Mouse (Mus musculus): ENCODE results near the gene Acad9. TPM values are rescaled to one million over a fixed set of nuclear protein-coding genes. Genes with fewer than 3 reads are reported as not detected.

Acad9 gene
- 78.9 and 84.9 TPM in 2 replicates for polyA plus RNA-seq (2015; fragmentation: Nextera tagmentation; extraction: Ambion mirVana)

DNA sequence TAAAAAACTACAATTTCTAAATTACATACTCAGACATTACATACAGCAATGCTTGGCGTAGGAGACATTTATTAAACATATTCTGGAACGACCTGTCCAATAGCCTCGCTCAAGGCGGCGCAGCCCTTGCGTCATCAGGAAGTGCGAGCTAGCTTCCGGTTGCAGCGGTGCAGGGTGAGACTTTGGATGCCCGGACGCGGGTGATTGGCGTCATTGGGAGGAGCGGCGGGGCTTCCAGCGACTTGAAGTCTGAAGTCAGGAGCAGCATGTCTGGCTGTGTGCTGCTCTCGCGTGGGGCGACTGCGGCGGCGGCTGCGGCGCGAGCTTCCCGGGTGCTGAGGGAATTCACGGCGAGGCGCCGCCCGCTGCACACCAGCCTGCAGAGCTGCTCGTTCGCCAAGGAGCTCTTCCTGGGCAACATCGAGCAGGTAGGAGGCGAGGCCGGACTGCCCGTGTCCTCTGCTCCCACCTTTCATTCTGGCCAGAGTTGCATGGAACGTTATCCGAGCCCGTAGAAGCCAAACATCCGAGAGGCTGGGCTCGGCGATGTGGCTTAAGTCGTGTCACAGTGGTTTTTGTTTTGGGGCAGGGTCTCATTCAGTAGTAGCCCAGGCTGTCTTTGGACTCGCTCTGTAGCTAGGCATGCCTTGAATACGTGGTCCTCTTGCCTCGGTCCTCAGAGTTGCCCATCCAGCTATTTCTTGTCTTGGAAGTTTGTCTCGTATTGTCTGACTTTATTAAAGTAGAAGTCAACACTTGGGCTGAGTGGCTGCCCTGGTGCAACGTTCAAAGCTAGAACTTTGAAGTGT lies at the start of gene Acad9:
Gene Acad9 (plus strand): TSS at position 137 of the 809 bp plus-strand sequence.
- peak within 1 kb of the TSS; percentile 82 for H3K27ac ChIP-seq
- H3K9ac ChIP-seq, result peak within 1 kb of the TSS; percentile 89
- peak within 1 kb of the TSS; percentile 98 for H3K4me3 ChIP-seq (replicated peaks)
- no peaks in the 10 kb centered on the region for H3K27me3 ChIP-seq (replicated peaks)
- H3K9me3 ChIP-seq, result no peaks in the 10 kb centered on the region
- peaks cover 2% of the 10 kb centered on the region; the same call in 1 of the 2 replicates for H3K36me3 ChIP-seq
- peaks cover 9% of the 10 kb centered on the region; the same call in 1 of the 2 replicates for H3K4me1 ChIP-seq (replicated peaks)
- WGBS, result under 1% methylated on average over 49 of the region's 49 CpGs
- ATAC-seq, result peak; percentile 98
- peak within 1 kb of the TSS; percentile 72 for H3K4me2 ChIP-seq (replicated peaks)

DNA sequence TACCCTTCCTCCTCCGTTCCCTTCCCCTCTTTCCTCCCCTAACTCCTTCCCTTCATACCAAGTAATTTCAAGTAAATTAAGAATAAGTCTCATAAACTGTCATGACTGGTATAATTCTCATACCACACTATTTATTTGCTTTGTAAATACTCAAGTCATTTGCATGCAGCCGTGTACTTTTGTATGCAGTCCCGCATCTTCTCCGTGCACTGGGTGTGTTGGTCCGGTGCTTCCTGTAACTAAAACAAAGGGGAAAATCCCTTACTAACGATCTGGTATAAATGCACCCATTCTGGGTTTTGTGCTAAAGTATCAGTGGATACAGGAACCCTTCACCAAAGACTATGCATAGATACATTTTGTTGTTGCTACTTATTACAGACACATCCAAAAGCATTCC lies 40.0 kb upstream of the Acad9 start:
- no peaks in the 10 kb centered on the region for H3K36me3 ChIP-seq
- H3K27me3 ChIP-seq (replicated peaks), result no peaks in the 10 kb centered on the region
- no peaks in the 10 kb centered on the region for H3K4me1 ChIP-seq (replicated peaks)
- no peak for ATAC-seq
- H3K4me2 ChIP-seq (replicated peaks), result no peak overlapping the region
- H3K9ac ChIP-seq, result no peak overlapping the region
- H3K4me3 ChIP-seq (replicated peaks), result no peak overlapping the region
- WGBS, result 78% methylated on average over 6 of the region's 6 CpGs
- H3K27ac ChIP-seq, result no peak overlapping the region
- no peaks in the 10 kb centered on the region for H3K9me3 ChIP-seq

DNA sequence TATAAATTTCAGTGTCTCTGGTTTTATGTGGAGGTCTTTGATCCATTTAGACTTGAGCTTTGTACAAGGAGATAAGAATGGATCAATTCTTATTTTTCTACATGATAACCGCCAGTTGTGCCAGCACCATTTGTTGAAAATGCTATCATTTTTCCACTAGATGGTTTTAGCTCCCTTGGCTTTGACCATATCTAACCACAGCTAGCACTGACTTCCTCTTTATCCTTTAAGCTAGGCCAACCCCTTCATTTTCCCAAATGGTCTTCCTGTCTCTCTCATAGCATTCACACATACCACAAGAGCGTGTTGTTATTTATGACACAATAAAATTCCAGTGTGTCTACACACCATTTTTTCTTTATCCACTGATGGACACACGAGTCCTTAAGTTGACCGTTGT lies 35.8 kb upstream of the Acad9 start:
- no peak overlapping the region for H3K9ac ChIP-seq
- no peaks in the 10 kb centered on the region for H3K9me3 ChIP-seq
- no peak overlapping the region for H3K4me3 ChIP-seq (replicated peaks)
- 82% methylated on average over 4 of the region's 4 CpGs for WGBS
- H3K4me1 ChIP-seq (replicated peaks), result no peaks in the 10 kb centered on the region
- no peaks in the 10 kb centered on the region for H3K27me3 ChIP-seq (replicated peaks)
- ATAC-seq, result no peak
- H3K27ac ChIP-seq, result no peak overlapping the region
- no peak overlapping the region for H3K4me2 ChIP-seq (replicated peaks)
- H3K36me3 ChIP-seq, result no peaks in the 10 kb centered on the region

DNA sequence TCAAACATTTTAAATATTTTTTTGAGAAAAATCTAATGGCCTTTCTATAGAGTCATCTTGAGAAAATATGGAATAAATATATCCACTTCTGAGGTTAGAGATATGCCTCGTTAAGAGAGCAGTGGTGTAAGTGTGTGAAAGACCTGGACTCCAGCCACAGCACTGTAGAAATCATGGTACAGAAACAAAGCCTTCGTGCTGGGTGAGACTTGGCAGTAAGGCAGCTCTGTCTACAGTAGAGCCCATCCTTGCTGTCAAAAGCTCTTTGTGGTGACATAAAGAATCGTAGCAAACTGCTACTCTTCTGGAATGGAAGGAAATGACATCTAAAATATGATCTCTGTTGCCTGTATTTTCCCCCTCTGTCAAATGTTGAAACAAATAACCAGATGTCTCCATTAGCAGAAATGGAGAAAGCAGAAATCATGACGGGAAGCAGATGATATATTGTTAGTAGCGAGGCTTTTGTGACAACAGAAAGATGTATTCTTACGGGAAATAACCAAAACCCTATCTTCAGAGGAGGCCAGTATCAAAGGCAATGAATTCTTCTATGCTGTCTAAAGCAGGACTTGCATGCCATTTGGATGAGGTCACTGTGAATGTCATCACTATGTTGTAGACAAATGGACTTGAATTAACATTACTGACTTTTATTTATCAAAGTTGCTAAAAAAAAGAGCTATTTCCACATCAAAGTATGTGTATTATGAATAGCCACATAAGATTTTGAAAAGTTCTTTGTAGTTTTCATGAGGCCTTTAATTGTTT lies 33.9 kb upstream of the Acad9 start:
- Histone ChIP-seq H3K27ac (no peak overlapping the region), H3K36me3 (no peaks in the 10 kb centered on the region), H3K4me1 (replicated peaks) (no peaks in the 10 kb centered on the region), H3K4me2 (replicated peaks) (no peak overlapping the region), H3K9me3 (no peaks in the 10 kb centered on the region), H3K4me3 (replicated peaks) (no peak overlapping the region), H3K9ac (no peak overlapping the region), H3K27me3 (replicated peaks) (no peaks in the 10 kb centered on the region)
- ATAC-seq, result no peak
- 40% methylated on average over 6 of the region's 6 CpGs for WGBS

DNA sequence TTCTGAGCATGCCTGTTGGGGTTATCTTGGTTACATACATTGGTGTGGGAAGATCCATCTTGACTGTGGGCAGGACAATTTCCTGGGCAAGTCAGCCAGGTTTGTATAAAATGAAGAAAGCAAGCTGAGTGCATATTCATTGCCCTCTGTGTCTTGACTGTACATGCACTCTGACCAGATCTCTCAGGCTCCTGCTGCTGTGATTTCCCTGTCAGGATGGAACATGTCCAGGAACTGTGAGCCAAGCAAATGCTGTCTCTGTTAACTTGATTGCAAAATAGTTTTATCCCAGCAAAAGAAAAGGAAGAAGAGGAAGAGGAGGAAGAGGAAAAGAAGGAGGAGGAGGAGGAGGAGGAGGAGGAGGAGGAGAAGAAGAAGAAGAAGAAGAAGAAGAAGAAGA lies 21.3 kb upstream of the Acad9 start:
- Histone ChIP-seq H3K4me2 (replicated peaks) (no peak overlapping the region), H3K27ac (no peak overlapping the region), H3K4me3 (replicated peaks) (no peak overlapping the region), H3K4me1 (replicated peaks) (no peaks in the 10 kb centered on the region), H3K9ac (no peak overlapping the region), H3K36me3 (no peaks in the 10 kb centered on the region), H3K27me3 (replicated peaks) (no peaks in the 10 kb centered on the region), H3K9me3 (no peaks in the 10 kb centered on the region)
- no peak for ATAC-seq

DNA sequence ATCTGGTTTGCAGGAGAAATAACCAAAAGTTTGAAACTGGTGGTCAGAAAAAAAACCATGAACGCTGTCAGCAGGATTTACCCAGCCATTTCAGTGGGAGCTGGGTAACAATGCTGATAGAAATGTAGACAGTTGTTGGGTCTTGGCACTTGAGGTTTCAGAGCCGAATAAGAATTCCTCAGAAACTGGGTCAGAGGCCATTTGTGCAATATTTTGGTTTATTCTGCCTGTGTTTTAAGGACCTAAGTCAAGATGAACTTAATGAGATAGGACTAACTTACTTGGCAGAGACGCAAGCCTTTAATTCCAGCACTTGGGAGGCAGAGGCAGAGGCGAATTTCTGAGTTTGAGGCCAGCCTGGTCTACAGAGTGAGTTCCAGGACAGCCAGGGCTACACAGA lies 20.7 kb upstream of the Acad9 start:
- H3K4me1 ChIP-seq (replicated peaks), result no peaks in the 10 kb centered on the region
- no peaks in the 10 kb centered on the region for H3K9me3 ChIP-seq
- no peak overlapping the region for H3K4me3 ChIP-seq (replicated peaks)
- no peak overlapping the region for H3K27ac ChIP-seq
- no peaks in the 10 kb centered on the region for H3K36me3 ChIP-seq
- ATAC-seq, result no peak
- no peak overlapping the region for H3K4me2 ChIP-seq (replicated peaks)
- H3K9ac ChIP-seq, result no peak overlapping the region
- WGBS, result 79% methylated on average over 4 of the region's 4 CpGs
- no peaks in the 10 kb centered on the region for H3K27me3 ChIP-seq (replicated peaks)

DNA sequence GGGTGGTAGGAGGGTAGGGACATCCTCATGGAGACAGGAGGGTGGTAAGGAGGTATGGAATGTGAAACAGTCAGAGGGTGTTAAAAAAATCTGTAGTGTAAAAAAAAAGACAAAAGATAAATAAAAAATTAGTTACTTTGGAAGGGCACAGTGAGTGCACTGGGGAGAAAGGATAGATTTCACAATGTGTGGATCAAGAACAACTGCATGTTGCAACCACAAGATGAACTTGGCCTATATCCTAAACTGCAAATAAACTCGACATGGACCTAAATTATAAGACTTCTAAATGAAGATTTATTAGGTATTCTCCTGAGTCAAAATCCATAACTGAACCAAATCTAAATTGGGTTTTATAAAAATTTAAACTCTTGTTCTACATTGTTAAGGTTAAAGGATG lies 16.7 kb upstream of the Acad9 start:
- no peaks in the 10 kb centered on the region for H3K9me3 ChIP-seq

DNA sequence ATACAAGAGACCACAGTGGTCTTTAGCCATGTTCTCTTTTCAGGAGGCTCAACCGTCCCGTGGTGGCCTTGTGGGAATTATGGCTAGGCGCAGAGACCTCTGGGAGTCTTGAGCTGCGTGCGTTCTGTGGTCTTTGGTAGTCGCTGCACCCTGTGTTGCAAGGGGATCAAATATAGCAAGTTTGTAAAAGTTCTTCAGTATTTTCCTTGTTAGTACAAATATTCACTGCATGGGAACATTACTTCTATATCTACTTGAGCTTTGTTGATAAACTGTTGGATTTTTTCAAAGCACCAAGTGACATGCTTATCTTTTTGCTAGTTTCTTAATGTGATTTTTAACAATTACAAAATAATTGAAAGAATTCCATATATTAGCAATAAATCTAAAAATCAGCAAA lies 12.3 kb upstream of the Acad9 start, which contains the start of gene Ccdc144b:
Gene Ccdc144b (minus strand): TSS at position 101 of the 400 bp plus-strand sequence.
- H3K4me1 ChIP-seq (replicated peaks), result no peaks in the 10 kb centered on the region
- ATAC-seq, result no peak
- WGBS, result 89% methylated on average over 6 of the region's 6 CpGs
- H3K9ac ChIP-seq, result no peak within 1 kb of the TSS
- no peak within 1 kb of the TSS for H3K27ac ChIP-seq
- no peaks in the 10 kb centered on the region for H3K36me3 ChIP-seq
- no peaks in the 10 kb centered on the region for H3K27me3 ChIP-seq (replicated peaks)
- no peaks in the 10 kb centered on the region for H3K9me3 ChIP-seq
- no peak within 1 kb of the TSS for H3K4me2 ChIP-seq (replicated peaks)
- no peak within 1 kb of the TSS for H3K4me3 ChIP-seq (replicated peaks)

More for the DNA sequence above, 16.7 kb upstream of the Acad9 start:
- H3K4me3 ChIP-seq (replicated peaks), result no peak overlapping the region
- no peaks in the 10 kb centered on the region for H3K4me1 ChIP-seq (replicated peaks)
- no peaks in the 10 kb centered on the region for H3K27me3 ChIP-seq (replicated peaks)
- H3K27ac ChIP-seq, result no peak overlapping the region
- ATAC-seq, result no peak
- 68% methylated on average over 1 of the region's 1 CpGs for WGBS
- H3K9ac ChIP-seq, result no peak overlapping the region
- H3K36me3 ChIP-seq, result no peaks in the 10 kb centered on the region
- no peak overlapping the region for H3K4me2 ChIP-seq (replicated peaks)

DNA sequence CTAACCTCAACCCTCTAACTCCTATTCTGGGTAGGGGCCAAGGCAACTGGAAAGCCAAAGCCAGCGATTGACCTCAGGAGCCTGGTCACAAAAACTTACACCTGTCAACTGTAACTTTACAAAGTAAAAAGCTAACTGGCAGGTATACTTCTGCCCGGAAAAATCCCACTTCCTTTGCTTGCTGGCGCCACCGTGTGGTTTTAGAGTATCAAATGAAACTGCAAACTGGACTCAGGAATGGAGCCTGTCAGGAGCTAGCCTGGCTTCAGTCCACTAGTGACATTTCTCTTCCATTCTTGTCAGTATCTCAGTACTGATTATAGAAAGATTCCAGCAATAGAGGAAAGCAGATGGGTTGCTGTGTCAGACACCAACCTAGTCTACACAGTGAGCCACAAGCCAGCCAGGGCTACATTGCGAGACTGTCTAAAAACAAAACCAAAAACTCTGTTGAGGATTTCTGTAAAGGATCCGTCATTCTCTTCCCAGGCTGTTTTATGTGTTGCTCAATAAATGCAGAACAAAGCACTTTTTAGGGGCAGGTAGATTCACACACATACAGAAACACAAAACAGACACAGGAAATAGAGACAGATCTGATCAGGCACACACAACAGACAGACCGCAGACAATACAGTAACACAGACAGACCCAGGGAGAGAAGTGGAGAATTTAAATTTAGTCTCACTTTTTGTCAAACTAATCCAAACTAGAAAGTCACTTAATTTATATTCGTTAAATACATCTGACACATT lies 5.5 kb upstream of the Acad9 start:
- Histone ChIP-seq H3K9ac (no peak overlapping the region), H3K4me1 (replicated peaks) (no peaks in the 10 kb centered on the region), H3K27me3 (replicated peaks) (no peaks in the 10 kb centered on the region), H3K4me2 (replicated peaks) (no peak overlapping the region), H3K27ac (no peak overlapping the region), H3K9me3 (no peaks in the 10 kb centered on the region), H3K4me3 (replicated peaks) (no peak overlapping the region), H3K36me3 (no peaks in the 10 kb centered on the region)
- WGBS, result 31% methylated on average over 8 of the region's 8 CpGs
- ATAC-seq, result peak; percentile 59; the same call in 1 of the 2 replicates

DNA sequence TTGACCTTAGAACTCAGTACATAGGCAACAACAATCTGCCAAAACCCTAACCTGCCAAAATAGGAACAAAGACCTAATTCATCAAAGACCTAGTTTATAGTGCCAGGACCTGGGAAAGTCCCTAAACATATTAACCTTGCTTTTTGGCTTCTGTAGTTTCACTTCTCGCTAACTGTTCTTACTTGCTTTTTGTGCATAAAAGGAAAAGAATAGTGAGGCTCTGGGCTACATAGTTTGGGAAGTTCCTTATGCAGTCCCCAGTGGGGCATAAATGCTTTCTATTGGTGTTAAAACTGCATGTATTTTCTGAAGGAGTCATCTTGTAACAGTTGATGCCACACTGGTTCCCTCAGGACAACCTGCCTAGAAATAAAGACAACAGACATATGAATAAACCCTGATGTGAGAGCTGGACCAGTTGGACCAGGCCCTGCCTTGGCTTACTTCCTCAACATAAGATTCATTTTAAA lies 1.2 kb upstream of the Acad9 start:
- Histone ChIP-seq H3K9me3 (no peaks in the 10 kb centered on the region), H3K4me3 (replicated peaks) (no peak overlapping the region), H3K27ac (no peak overlapping the region), H3K4me2 (replicated peaks) (no peak overlapping the region), H3K27me3 (replicated peaks) (no peaks in the 10 kb centered on the region), H3K36me3 (no peaks in the 10 kb centered on the region), H3K9ac (no peak overlapping the region), H3K4me1 (replicated peaks) (peaks cover 9% of the 10 kb centered on the region; the same call in 1 of the 2 replicates)
- no peak for ATAC-seq
- 95% methylated on average over 1 of the region's 1 CpGs for WGBS

DNA sequence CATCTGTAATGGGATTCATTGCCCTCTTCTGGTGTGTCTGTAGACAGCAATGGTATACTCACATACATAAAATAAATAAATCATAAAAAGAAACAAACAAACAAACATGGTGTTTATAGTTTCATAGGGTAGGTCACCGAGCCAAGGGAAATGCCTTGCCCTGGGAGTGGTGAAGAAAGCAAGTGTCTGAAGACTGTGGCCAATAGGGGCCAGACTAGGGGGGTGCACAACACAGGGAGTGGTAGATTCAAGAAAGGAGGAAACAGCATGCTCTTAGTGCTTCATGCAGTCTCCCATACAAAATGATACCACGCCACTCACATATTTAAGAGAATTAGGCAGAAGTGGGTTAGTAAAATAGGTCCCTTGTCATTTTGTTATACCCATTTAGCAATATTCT lies 613 bp upstream of the Acad9 start:
- ATAC-seq, result no peak
- Histone ChIP-seq H3K4me3 (replicated peaks) (no peak overlapping the region; the same call in 1 of the 2 replicates), H3K27ac (no peak overlapping the region), H3K4me2 (replicated peaks) (peak overlapping the region; percentile 72), H3K27me3 (replicated peaks) (no peaks in the 10 kb centered on the region), H3K4me1 (replicated peaks) (peaks cover 9% of the 10 kb centered on the region; the same call in 1 of the 2 replicates), H3K9ac (no peak overlapping the region), H3K9me3 (no peaks in the 10 kb centered on the region), H3K36me3 (no peaks in the 10 kb centered on the region)
- WGBS, result 95% methylated on average over 2 of the region's 2 CpGs

DNA sequence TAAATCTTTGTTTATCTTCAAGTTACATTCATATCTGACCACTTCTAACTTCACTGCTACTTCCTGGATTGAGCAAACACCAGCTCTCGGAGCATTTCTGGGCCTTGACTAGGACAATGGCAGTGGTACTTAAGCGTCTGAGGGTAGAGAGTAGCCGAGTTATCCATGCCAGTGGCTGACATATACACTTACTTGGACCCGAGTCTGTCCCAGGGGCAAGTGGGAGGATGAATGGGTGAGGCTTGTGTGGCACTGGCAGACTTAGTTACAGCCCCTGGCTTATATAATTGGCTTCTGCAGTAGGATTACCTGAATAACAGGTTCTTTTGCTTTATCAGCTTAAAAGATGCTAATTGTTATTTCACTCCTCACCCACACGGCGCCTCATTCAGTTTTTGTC lies 2.0 kb downstream of the Acad9 start:
- no peak overlapping the region for H3K9ac ChIP-seq
- peaks cover 9% of the 10 kb centered on the region; the same call in 1 of the 2 replicates for H3K4me1 ChIP-seq (replicated peaks)
- peaks cover 6% of the 10 kb centered on the region; the same call in 1 of the 2 replicates for H3K36me3 ChIP-seq
- H3K4me2 ChIP-seq (replicated peaks), result no peak overlapping the region
- WGBS, result 82% methylated on average over 6 of the region's 6 CpGs
- no peak overlapping the region for H3K4me3 ChIP-seq (replicated peaks)
- no peak for ATAC-seq
- no peaks in the 10 kb centered on the region for H3K9me3 ChIP-seq
- no peak overlapping the region for H3K27ac ChIP-seq
- H3K27me3 ChIP-seq (replicated peaks), result no peaks in the 10 kb centered on the region

All from intestine, embryonic 15.5 days (tissue).